Mouse (Mus musculus): Measurements from ENCODE around the gene Psg21. TPM values are rescaled to one million over a fixed set of nuclear protein-coding genes. Genes with fewer than 3 reads are reported as not detected.
A peak's percentile ranks its signal among the peaks of the same experiment; 100 is the strongest.
"Not testable (repeated sequence)": the region's sequence is repeated elsewhere in the genome, so short reads cannot be mapped to it uniquely, and the experiment has no call there.

Psg21 gene
- total RNA-seq (2021) = not detected

- DNase-seq = not testable (repeated sequence)
- intact Hi-C loops (cut with DNase I) = loop anchor here (2.0 kb wide), 1 partner anchor 40 kb away; the partner anchor contains the start of gene Psg23
These were observed at the start of gene Psg21 for GRCm38 (mm10) chr7:18656625-18657024. Gene Psg21 (minus strand): TSS chr7:18656725.

- intact Hi-C loops (cut with DNase I) = loop anchor here (10.0 kb wide), 1 partner anchor 1611 kb away; the partner anchor contains the start of gene Psg16
These were observed 29.6 kb upstream of the Psg21 start, which contains the start of gene Psg20 for GRCm38 (mm10) chr7:18686085-18686484. Gene Psg20 (minus strand): TSS chr7:18686185.

GRCm38 (mm10) chr7:18685586-18685985 lies 29.1 kb upstream of the Psg21 start:
- intact Hi-C loops (cut with DNase I) = loop anchor here (10.0 kb wide), 1 partner anchor 1611 kb away; the partner anchor contains the start of gene Psg16
- no peak for DNase-seq

More at GRCm38 (mm10) chr7:18686085-18686484, 29.6 kb upstream of the Psg21 start, which contains the start of gene Psg20:
- DNase-seq = no peak

- intact Hi-C loops (cut with DNase I) = loop anchor here (10.0 kb wide), 1 partner anchor 1605 kb away; the partner anchor contains the start of gene Psg16
- peak; percentile 8 to 10 for DNase-seq
These were observed 23.2 kb upstream of the Psg21 start for GRCm38 (mm10) chr7:18679772-18680171.

GRCm38 (mm10) chr7:18626921-18627320 lies 29.6 kb downstream of the Psg21 start:
- DNase-seq; intact Hi-C loops (cut with DNase I): not testable (repeated sequence)

- DNase-seq = not testable (repeated sequence)
- intact Hi-C loops (cut with DNase I) = loop anchor here (2.0 kb wide), 1 partner anchor 40 kb away; the partner anchor contains the start of gene Psg21
These were observed 40.1 kb downstream of the Psg21 start, which contains the start of gene Psg23 for GRCm38 (mm10) chr7:18616401-18616800. Gene Psg23 (minus strand): TSS chr7:18616501.

Other genes starting within 250 kb of the Psg21 start
- gene Psg28, start 224.7 kb downstream of the Psg21 start, total RNA-seq (2021) = not detected
- gene Psg26, start 172.5 kb downstream of the Psg21 start, total RNA-seq (2021) = not detected
- gene Psg25, start 124.5 kb downstream of the Psg21 start, total RNA-seq (2021) = not detected
- not detected for gene Psg27, start 89.4 kb downstream of the Psg21 start, total RNA-seq (2021)
- gene Psg23, start 40.2 kb downstream of the Psg21 start, total RNA-seq (2021) = not detected
- gene Psg20, start 29.5 kb upstream of the Psg21 start, total RNA-seq (2021) = not detected
- not detected for gene Psg22, start 61.4 kb upstream of the Psg21 start, total RNA-seq (2021)
- gene Psg19, start 141.8 kb upstream of the Psg21 start, total RNA-seq (2021) = not detected
- gene Psg17, start 164.9 kb upstream of the Psg21 start, total RNA-seq (2021) = not detected
- gene Mill2, start 183.2 kb upstream of the Psg21 start, total RNA-seq (2021) = 1 to 10 TPM; 5.8 to 6.3 TPM
- 1 to 10 TPM; 1.4 to 1.6 TPM for gene Pglyrp1, start 214.6 kb upstream of the Psg21 start, total RNA-seq (2021)

Measured in heart, postnatal 36 days (tissue).